Mouse (Mus musculus): Measurements from ENCODE around the gene Mcoln1.

Gene Mcoln1

GRCm38 (mm10) chr8:3498583-3498982, 1.7 kb upstream of the Mcoln1 start:
- DNase-seq (ENCODE audit: low read depth, low spot score): no peak

- no peak for DNase-seq (ENCODE audit: low read depth, low spot score)
Observed at GRCm38 (mm10) chr8:3499751-3500150, 506 bp upstream of the Mcoln1 start.

- no peak for DNase-seq (ENCODE audit: low read depth, low spot score)
Observed at GRCm38 (mm10) chr8:3502217-3502616, 2.0 kb downstream of the Mcoln1 start.

GRCm38 (mm10) chr8:3507979-3508754, 7.9 kb downstream of the Mcoln1 start:
- DNase-seq (ENCODE audit: low read depth, low spot score): no peak

- no peak for DNase-seq (ENCODE audit: low read depth, low spot score)
Observed at GRCm38 (mm10) chr8:3514681-3515247, 14.5 kb downstream of the Mcoln1 start.

- peak; percentile 68 for DNase-seq (ENCODE audit: low read depth, low spot score)
Observed at GRCm38 (mm10) chr8:3515260-3515671, 15.0 kb downstream of the Mcoln1 start, which contains the start of gene Pnpla6. Gene Pnpla6, plus strand, starts transcription at chr8:3515384.

GRCm38 (mm10) chr8:3515771-3516417, 15.6 kb downstream of the Mcoln1 start:
- DNase-seq (ENCODE audit: low read depth, low spot score): no peak

GRCm38 (mm10) chr8:3516450-3517116, 16.3 kb downstream of the Mcoln1 start:
- DNase-seq (ENCODE audit: low read depth, low spot score): peak; percentile 89

GRCm38 (mm10) chr8:3517117-3517495, 16.8 kb downstream of the Mcoln1 start:
- DNase-seq (ENCODE audit: low read depth, low spot score): no peak

GRCm38 (mm10) chr8:3522007-3522697, 21.9 kb downstream of the Mcoln1 start:
- DNase-seq (ENCODE audit: low read depth, low spot score): no peak

- no peak for DNase-seq (ENCODE audit: low read depth, low spot score)
Observed at GRCm38 (mm10) chr8:3530816-3531215, 30.6 kb downstream of the Mcoln1 start.

GRCm38 (mm10) chr8:3531936-3532335, 31.7 kb downstream of the Mcoln1 start:
- DNase-seq (ENCODE audit: low read depth, low spot score): no peak

GRCm38 (mm10) chr8:3536053-3536841, 36.0 kb downstream of the Mcoln1 start:
- no peak for DNase-seq (ENCODE audit: low read depth, low spot score)

GRCm38 (mm10) chr8:3536940-3537339, 36.7 kb downstream of the Mcoln1 start:
- no peak for DNase-seq (ENCODE audit: low read depth, low spot score)

GRCm38 (mm10) chr8:3537666-3538065, 37.4 kb downstream of the Mcoln1 start:
- no peak for DNase-seq (ENCODE audit: low read depth, low spot score)

GRCm38 (mm10) chr8:3539146-3539545, 38.9 kb downstream of the Mcoln1 start:
- no peak for DNase-seq (ENCODE audit: low read depth, low spot score)

GRCm38 (mm10) chr8:3540076-3540475, 39.8 kb downstream of the Mcoln1 start:
- no peak for DNase-seq (ENCODE audit: low read depth, low spot score)

GRCm38 (mm10) chr8:3546511-3546910, 46.3 kb downstream of the Mcoln1 start:
- DNase-seq (ENCODE audit: low read depth, low spot score): no peak

- DNase-seq (ENCODE audit: low read depth, low spot score): no peak
Observed at GRCm38 (mm10) chr8:3552240-3552639, 52.0 kb downstream of the Mcoln1 start.

GRCm38 (mm10) chr8:3556114-3556513, 55.9 kb downstream of the Mcoln1 start:
- no peak for DNase-seq (ENCODE audit: low read depth, low spot score)
